Mouse (Mus musculus) skeletal muscle tissue, adult 2 months (tissue): ENCODE results near the gene Napb.

ENCODE experiments used
- DNase-seq: peaks from one replicate; pipeline ENCODE4 v3.0.0-alpha.2; 2012; ENCODE audit warnings: low read depth, low spot score

The Napb gene

DNA sequence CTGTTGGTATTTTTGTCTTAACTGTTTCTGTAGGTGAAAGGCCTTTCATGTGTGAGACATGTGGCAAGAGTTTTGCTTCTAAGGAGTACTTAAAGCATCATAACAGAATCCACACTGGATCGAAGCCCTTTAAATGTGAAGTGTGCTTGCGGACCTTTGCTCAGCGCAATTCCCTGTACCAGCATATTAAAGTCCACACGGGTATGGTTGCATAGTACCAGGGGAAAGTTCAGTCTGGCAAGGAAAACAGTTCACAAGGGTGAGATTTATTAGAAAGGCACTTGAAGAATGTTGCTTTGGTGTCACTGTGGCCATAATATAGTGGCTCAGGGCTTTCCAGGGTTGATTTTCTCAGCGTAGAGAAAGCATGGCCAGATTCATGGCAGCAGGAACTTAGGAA, 44.3 kb downstream of the Napb start:
- DNase-seq, result no peak

GRCm38 (mm10) chr2:148686862-148687261, 45.4 kb downstream of the Napb start:
- DNase-seq, result no peak

- no peak for DNase-seq
Measured at GRCm38 (mm10) chr2:148685709-148686108, 46.6 kb downstream of the Napb start.

DNA sequence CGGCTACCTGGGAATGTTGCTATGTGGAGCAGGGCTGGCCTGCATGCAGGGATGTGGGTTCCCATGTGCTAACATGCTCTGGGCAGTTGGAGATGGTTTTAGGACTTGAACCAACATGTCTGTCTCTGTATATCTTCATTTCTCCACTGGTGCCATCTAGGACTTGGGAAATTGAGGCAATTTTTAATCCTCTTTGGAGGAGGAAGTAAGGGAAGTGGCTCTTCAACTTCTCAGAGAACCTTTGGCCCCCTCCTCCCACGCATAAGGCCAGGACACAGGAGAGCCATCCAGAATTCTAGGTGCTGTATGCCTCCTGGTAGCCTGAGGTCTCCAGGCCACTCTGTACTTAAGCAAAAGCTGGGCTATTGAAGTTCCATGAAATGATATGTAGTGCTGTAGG, 47.3 kb downstream of the Napb start:
- no peak for DNase-seq

GRCm38 (mm10) chr2:148683031-148683430, 49.2 kb downstream of the Napb start:
- DNase-seq, result no peak

DNA sequence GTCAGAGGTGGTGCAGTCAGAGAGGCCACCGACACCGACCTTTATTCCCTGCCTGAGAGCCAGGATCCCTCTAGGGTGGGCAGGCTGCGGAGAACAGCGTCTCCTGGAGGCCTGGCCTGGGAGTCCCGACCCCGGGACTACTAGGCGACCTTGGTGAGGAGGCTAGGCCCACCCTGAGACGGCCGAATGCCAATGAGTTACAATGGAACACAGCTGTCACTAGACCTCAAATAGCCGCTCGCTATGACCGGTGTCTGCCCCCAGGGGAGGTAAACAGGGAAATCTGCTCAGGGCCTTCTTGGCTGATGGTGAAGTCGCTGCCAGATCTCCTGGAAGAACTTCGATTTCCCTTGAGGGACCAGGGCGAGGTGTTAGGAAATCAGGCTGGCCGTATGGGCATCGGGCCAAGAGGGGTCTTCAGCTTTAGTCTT, 50.8 kb downstream of the Napb start:
- peak; percentile 47 for DNase-seq

GRCm38 (mm10) chr2:148680775-148681291, 51.4 kb downstream of the Napb start, which contains the start of gene Gzf1:
Gene Gzf1 (plus strand): TSS chr2:148681023.
- peak; percentile 100 for DNase-seq

DNA sequence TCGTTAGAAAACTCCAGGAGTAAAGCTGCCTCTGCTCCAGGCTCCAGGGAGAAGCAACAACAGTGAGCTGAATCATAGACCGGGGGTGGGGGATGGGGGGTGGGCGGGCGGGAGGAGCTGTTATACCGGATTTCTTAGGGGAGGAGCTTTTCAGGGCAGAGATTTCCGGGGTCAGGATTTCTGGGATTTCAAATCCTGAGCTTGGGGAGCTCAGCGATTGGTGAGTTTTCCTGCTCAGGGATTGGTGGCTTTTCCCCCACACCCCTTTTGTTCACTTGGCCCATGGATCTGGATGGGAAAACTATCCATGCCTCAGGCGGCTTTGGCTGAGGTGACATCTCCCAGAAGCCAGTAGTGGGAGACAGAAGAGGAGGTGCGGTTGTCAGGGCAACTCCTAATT, 52.9 kb downstream of the Napb start:
- DNase-seq, result peak; percentile 85

GRCm38 (mm10) chr2:148677801-148678200, 54.5 kb downstream of the Napb start:
- DNase-seq, result no peak

DNA sequence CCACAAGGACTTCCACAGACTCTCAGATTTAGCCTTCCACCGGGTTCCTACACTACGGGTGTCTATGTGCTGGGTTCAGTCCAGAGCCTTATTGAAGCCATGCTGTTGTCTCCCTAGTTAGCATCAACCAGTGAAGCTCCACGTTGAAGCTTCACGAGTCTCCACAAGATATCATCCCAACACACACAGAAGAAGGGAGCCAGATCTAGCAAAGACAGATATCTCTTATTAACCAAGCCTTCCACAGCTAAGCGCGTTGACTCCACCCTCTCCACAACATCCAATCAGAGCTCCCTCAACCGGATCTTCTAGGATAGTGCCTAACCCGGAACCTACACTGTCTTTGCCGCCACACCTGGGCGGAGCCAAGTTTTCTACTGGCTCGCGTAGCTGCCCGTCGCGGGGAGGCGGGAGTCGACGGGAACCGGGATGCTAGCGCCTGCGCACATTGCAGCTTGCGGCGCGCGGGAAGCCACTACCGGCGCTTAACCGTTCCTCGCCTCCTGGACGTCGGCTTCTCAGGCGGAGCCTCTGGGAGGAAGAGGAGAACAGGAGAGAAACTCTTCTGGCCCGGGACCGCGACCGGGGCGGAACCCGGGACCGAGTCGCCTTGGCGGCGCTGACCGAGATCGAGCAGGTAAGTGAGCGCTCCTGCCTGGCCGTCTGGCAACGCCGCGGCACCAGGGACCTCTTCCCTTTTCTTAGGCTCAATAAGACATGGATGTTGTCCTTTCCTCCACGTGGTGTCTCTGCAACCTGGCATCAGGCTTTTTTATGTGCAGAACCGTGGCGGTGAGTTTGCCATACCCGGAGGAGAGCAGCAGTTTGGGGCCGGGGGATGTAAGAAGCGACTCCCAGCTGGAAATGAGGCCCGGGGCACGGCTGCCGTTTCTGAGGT, 59.8 kb downstream of the Napb start, which contains the start of gene Nxt1:
Gene Nxt1 (plus strand): TSS at position 403 of the 898 bp plus-strand sequence.
- DNase-seq, result peak; percentile 96

GRCm38 (mm10) chr2:148663458-148663857, 68.8 kb downstream of the Napb start:
- no peak for DNase-seq

- no peak for DNase-seq
Measured at GRCm38 (mm10) chr2:148654961-148655360, 77.3 kb downstream of the Napb start.

DNA sequence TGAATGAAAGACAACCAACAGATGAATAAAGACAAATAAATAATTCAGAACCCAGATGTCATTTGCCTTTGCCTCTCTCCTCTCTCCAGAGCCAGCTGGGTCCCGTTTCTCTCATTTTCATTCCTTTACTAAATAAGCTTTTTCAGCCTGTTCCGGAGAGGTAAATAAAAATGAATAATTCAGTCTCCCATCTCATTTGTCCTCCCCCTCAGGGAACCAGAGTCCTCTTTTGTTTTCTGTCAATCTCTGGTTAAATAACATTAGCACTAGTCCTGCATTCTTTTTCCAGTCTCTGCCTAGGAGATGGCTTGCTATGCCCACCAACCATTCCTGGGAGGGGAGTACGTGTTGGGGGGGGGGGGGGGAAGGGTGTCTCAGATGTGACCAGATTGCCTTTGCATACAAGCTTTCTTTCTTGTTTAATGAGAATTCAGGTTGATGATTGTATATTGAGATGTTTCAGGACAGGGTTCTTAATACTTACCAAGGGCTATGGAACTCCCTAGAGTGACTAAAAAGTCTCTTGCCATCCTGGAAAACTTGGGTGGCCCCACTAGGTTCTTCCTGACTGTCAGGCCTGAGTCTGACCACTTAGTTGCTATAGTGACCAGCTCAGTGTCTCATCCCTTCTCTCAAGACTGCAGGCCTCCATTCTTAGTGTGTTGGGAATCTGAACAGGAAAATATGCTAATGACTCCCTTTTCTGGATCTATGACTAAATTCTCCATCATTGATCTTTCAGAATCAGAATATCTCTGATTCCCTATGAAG, 81.5 kb downstream of the Napb start:
- no peak for DNase-seq

DNA sequence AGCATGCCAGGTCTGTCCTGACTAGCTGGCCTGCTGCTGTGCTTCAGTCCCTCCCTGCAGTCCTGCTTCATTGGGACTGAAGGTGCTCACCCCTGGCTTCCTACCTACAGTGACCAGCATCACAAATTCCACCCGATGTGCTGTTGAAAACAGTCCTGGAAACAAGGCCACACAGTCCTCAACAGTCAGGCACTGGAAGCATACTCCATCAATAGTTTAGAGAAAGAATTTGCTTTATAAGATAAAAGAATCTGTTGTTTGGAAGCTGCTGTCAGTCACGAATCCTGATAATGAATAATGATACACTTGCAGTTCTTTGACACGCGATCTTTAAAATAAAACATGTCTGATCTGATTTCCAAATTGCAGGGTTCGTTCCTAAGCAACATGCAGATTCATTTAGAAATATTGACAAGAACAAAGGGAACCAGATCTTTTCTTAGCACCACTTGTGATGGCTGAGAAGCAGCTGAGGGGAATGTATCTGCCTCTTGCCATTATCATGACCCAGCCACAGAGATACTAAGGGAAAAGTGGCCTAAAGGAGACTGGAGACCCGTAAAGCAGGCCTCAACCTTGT, 87.8 kb downstream of the Napb start:
- no peak for DNase-seq
